Mouse (Mus musculus): ENCODE data around the gene Mkrn1. TPM values are rescaled to one million over a fixed set of nuclear protein-coding genes. Genes with fewer than 3 reads are reported as not detected.
A peak's percentile ranks its signal among the peaks of the same experiment; 100 is the strongest.
"Not testable (repeated sequence)": the region's sequence is repeated elsewhere in the genome, so short reads cannot be mapped to it uniquely, and the experiment has no call there.

The Mkrn1 gene
- polyA plus RNA-seq, 1 experiment from 2014 or later: 54.6 TPM

DNA sequence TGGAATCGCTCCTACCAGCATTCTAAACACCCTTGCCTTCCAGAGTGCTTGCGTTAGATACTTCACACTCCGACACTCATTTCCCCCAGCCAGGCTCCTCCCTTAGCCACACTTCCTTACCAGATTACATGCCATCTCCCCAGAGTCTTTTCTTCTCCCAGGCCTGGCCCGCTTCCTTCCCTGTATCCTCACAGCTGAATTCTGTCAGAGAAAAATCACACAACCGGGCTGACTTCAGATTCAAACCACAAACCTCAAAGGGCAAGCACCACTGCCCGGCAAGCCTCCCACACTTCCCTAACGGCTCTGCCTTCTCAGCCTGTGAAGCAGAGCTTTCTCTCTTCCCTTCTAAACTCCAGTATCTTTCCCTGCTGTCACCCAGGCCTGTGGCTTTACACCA lies 47.5 kb downstream of the Mkrn1 start:
- no peak for TF ChIP-seq EP300 (optimal IDR thresholded peaks at IDR 0.05)
- no peak for TF ChIP-seq CTCF (IDR thresholded peaks at IDR 0.05; ENCODE audit: low read depth)
- no peaks in the 10 kb centered on the region for H3K9me3 ChIP-seq (ENCODE audit: control insufficient read depth, low read length)
- H3K36me3 ChIP-seq (ENCODE audit: control insufficient read depth, insufficient read depth, low read length): no peaks in the 10 kb centered on the region; the same call in 1 of the 2 replicates
- no peak overlapping the region for H3K4me3 ChIP-seq (ENCODE audit: low read depth, low read length)
- H3K4me2 ChIP-seq (replicated peaks; ENCODE audit: low read depth): no peak overlapping the region
- WGBS: 21% methylated on average over 7 of the region's 7 CpGs
- ATAC-seq (ENCODE audit: low FRiP score, low TSS enrichment): no peak
- peak; percentile 19 for DNase-seq (ENCODE audit: low spot score)
- no peaks in the 10 kb centered on the region; the same call in 1 of the 2 replicates for H3K4me1 ChIP-seq (replicated peaks; ENCODE audit: control insufficient read depth, insufficient read depth)
- H3K27ac ChIP-seq (replicated peaks): no peak overlapping the region; the same call in 1 of the 2 replicates
- no peaks in the 10 kb centered on the region for H3K27me3 ChIP-seq (ENCODE audit: control insufficient read depth, insufficient read depth, low read length)
- H3K9ac ChIP-seq (ENCODE audit: low read length): peak overlapping the region; percentile 4; the same call in 1 of the 2 replicates

GRCm38 (mm10) chr6:39372042-39372441 lies 48.2 kb downstream of the Mkrn1 start:
- TF ChIP-seq EP300 (optimal IDR thresholded peaks at IDR 0.05): no peak
- TF ChIP-seq CTCF (IDR thresholded peaks at IDR 0.05; ENCODE audit: low read depth): no peak
- ATAC-seq (ENCODE audit: low FRiP score, low TSS enrichment) (no peak), DNase-seq (ENCODE audit: low spot score) (no peak)
- H3K27me3 ChIP-seq (ENCODE audit: control insufficient read depth, insufficient read depth, low read length): no peaks in the 10 kb centered on the region
- no peaks in the 10 kb centered on the region for H3K9me3 ChIP-seq (ENCODE audit: control insufficient read depth, low read length)
- H3K27ac ChIP-seq (replicated peaks): no peak overlapping the region
- no peak overlapping the region for H3K9ac ChIP-seq (ENCODE audit: low read length)
- H3K4me1 ChIP-seq (replicated peaks; ENCODE audit: control insufficient read depth, insufficient read depth): no peaks in the 10 kb centered on the region; the same call in 1 of the 2 replicates
- no peaks in the 10 kb centered on the region; the same call in 1 of the 2 replicates for H3K36me3 ChIP-seq (ENCODE audit: control insufficient read depth, insufficient read depth, low read length)
- H3K4me3 ChIP-seq (ENCODE audit: low read depth, low read length): no peak overlapping the region
- H3K4me2 ChIP-seq (replicated peaks; ENCODE audit: low read depth): no peak overlapping the region

- no peak overlapping the region for H3K9ac ChIP-seq (ENCODE audit: low read length)
- TF ChIP-seq CTCF (IDR thresholded peaks at IDR 0.05; ENCODE audit: low read depth) (no peak), EP300 (optimal IDR thresholded peaks at IDR 0.05) (no peak)
- no peak for ATAC-seq (ENCODE audit: low FRiP score, low TSS enrichment)
- H3K36me3 ChIP-seq (ENCODE audit: control insufficient read depth, insufficient read depth, low read length): no peaks in the 10 kb centered on the region; the same call in 1 of the 2 replicates
- 58% methylated on average over 3 of the region's 3 CpGs for WGBS
- H3K9me3 ChIP-seq (ENCODE audit: control insufficient read depth, low read length): no peaks in the 10 kb centered on the region
- H3K27me3 ChIP-seq (ENCODE audit: control insufficient read depth, insufficient read depth, low read length): no peaks in the 10 kb centered on the region
- no peak overlapping the region for H3K27ac ChIP-seq (replicated peaks)
- H3K4me3 ChIP-seq (ENCODE audit: low read depth, low read length): no peak overlapping the region
- no peak overlapping the region for H3K4me2 ChIP-seq (replicated peaks; ENCODE audit: low read depth)
- no peaks in the 10 kb centered on the region for H3K4me1 ChIP-seq (replicated peaks; ENCODE audit: control insufficient read depth, insufficient read depth)
- DNase-seq (ENCODE audit: low spot score): no peak
Measured at GRCm38 (mm10) chr6:39369631-39370030, 50.6 kb downstream of the Mkrn1 start.

DNA sequence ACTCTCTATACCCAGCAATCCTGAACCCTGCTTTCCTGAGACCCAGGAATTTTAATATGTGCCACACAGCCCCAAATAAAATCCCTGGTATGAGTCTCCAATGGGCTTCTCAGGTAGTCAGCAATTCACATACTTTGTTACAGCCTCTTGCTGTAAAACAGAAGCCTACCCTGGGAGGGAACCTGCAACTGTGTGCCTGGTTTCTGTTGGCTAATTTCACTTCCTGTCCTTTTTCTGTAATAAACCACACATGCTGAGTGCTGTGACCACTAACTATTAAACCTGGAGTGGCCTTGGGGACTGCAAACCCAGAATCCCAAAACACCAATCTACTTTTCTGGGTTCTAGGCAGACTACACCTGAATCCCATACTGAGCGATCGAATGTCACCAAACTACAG lies 57.6 kb downstream of the Mkrn1 start:
- DNase-seq (ENCODE audit: low spot score) (no peak), ATAC-seq (ENCODE audit: low FRiP score, low TSS enrichment) (no peak)
- TF ChIP-seq EP300 (optimal IDR thresholded peaks at IDR 0.05) (no peak), CTCF (IDR thresholded peaks at IDR 0.05; ENCODE audit: low read depth) (no peak)
- H3K4me2 ChIP-seq (replicated peaks; ENCODE audit: low read depth): no peak overlapping the region
- H3K9ac ChIP-seq (ENCODE audit: low read length): no peak overlapping the region
- H3K4me3 ChIP-seq (ENCODE audit: low read depth, low read length): no peak overlapping the region
- H3K27me3 ChIP-seq (ENCODE audit: control insufficient read depth, insufficient read depth, low read length): no peaks in the 10 kb centered on the region
- H3K4me1 ChIP-seq (replicated peaks; ENCODE audit: control insufficient read depth, insufficient read depth): no peaks in the 10 kb centered on the region
- H3K9me3 ChIP-seq (ENCODE audit: control insufficient read depth, low read length): no peaks in the 10 kb centered on the region
- 96% methylated on average over 2 of the region's 2 CpGs for WGBS
- H3K27ac ChIP-seq (replicated peaks): no peak overlapping the region
- H3K36me3 ChIP-seq (ENCODE audit: control insufficient read depth, insufficient read depth, low read length): no peaks in the 10 kb centered on the region

- not testable (repeated sequence) for H3K4me2 ChIP-seq (replicated peaks; ENCODE audit: low read depth); H3K36me3 ChIP-seq (ENCODE audit: control insufficient read depth, insufficient read depth, low read length); H3K4me3 ChIP-seq (ENCODE audit: low read depth, low read length); ATAC-seq (ENCODE audit: low FRiP score, low TSS enrichment); H3K27me3 ChIP-seq (ENCODE audit: control insufficient read depth, insufficient read depth, low read length); H3K4me1 ChIP-seq (replicated peaks; ENCODE audit: control insufficient read depth, insufficient read depth); DNase-seq (ENCODE audit: low spot score); H3K9ac ChIP-seq (ENCODE audit: low read length); H3K9me3 ChIP-seq (ENCODE audit: control insufficient read depth, low read length); H3K27ac ChIP-seq (replicated peaks)
- WGBS: 98% methylated on average over 9 of the region's 9 CpGs
Measured at GRCm38 (mm10) chr6:39359207-39359606, 61.1 kb downstream of the Mkrn1 start.

- H3K9me3 ChIP-seq (ENCODE audit: control insufficient read depth, low read length): no peaks in the 10 kb centered on the region
- TF ChIP-seq EP300 (optimal IDR thresholded peaks at IDR 0.05) (no peak), CTCF (IDR thresholded peaks at IDR 0.05; ENCODE audit: low read depth) (no peak)
- no peak overlapping the region for H3K27ac ChIP-seq (replicated peaks)
- no peaks in the 10 kb centered on the region for H3K4me1 ChIP-seq (replicated peaks; ENCODE audit: control insufficient read depth, insufficient read depth)
- no peak overlapping the region for H3K9ac ChIP-seq (ENCODE audit: low read length)
- no peaks in the 10 kb centered on the region for H3K27me3 ChIP-seq (ENCODE audit: control insufficient read depth, insufficient read depth, low read length)
- DNase-seq (ENCODE audit: low spot score) (no peak), ATAC-seq (ENCODE audit: low FRiP score, low TSS enrichment) (no peak; the same call in 1 of the 2 replicates)
- 67% methylated on average over 6 of the region's 6 CpGs for WGBS
- H3K4me3 ChIP-seq (ENCODE audit: low read depth, low read length): no peak overlapping the region
- H3K4me2 ChIP-seq (replicated peaks; ENCODE audit: low read depth): no peak overlapping the region
- peaks cover 7% of the 10 kb centered on the region for H3K36me3 ChIP-seq (ENCODE audit: control insufficient read depth, insufficient read depth, low read length)
Measured at GRCm38 (mm10) chr6:39348946-39349345, 71.3 kb downstream of the Mkrn1 start.
